Mouse (Mus musculus) myocyte (in vitro differentiated cells): ENCODE results near the gene Alx3. TPM values are rescaled to one million over a fixed set of nuclear protein-coding genes. Genes with fewer than 3 reads are reported as not detected.

Experiments
- H3K27me3 ChIP-seq: one replicate; pipeline ENCODE4 v1.6.1; 2011; ENCODE audit not compliant: control insufficient read depth, insufficient read depth, insufficient read length
- H3K36me3 ChIP-seq: one replicate; pipeline ENCODE4 v1.6.1; 2011; ENCODE audit not compliant: control insufficient read depth, insufficient read depth
- H3K4me2 ChIP-seq: one replicate; pipeline ENCODE4 v1.6.1; 2011; ENCODE audit warnings: low read depth, control low read depth
- H3K4me3 ChIP-seq: one replicate; pipeline ENCODE4 v1.5.1; 2011; ENCODE audit warnings: mild to moderate bottlenecking, control low read depth, moderate library complexity
- H3K79me2 ChIP-seq: one replicate; pipeline ENCODE4 v1.6.1; 2011; ENCODE audit not compliant: control insufficient read depth, insufficient read depth
- H3ac ChIP-seq: one replicate; pipeline ENCODE4 v1.6.1; 2011; ENCODE audit not compliant: control insufficient read depth, insufficient read length
- CEBPB ChIP-seq: IDR thresholded peaks from 2 replicates; pipeline ENCODE4 v1.6.1; 2011; ENCODE audit warnings: mild to moderate bottlenecking, moderate library complexity; ENCODE audit not compliant: poor library complexity, insufficient read depth, severe bottlenecking
- E2F4 ChIP-seq: IDR thresholded peaks from one replicate; pipeline ENCODE4 v1.6.1; 2011; ENCODE audit warnings: mild to moderate bottlenecking, control low read depth, moderate library complexity; ENCODE audit not compliant: insufficient read depth
- MAX ChIP-seq: IDR thresholded peaks from one replicate; pipeline ENCODE4 v1.6.1; 2011; ENCODE audit warnings: low read depth, mild to moderate bottlenecking, control low read depth
- MYOD1 ChIP-seq, 3 experiments: IDR thresholded peaks; one replicate each; pipeline ENCODE4 v1.6.1; 2011; ENCODE audit warnings: control low read depth in 2 of 3, low read depth in 2 of 3, mild to moderate bottlenecking in 2 of 3, moderate library complexity in 1 of 3; ENCODE audit not compliant: insufficient read length in 2 of 3, control insufficient read depth in 1 of 3
- MYOG ChIP-seq, 3 experiments: IDR thresholded peaks; one replicate each; pipeline ENCODE4 v1.6.1; 2011; ENCODE audit warnings: control low read depth in 2 of 3, low read depth in 2 of 3, mild to moderate bottlenecking in 2 of 3; ENCODE audit not compliant: insufficient read length in 2 of 3, control insufficient read depth in 1 of 3, insufficient read depth in 1 of 3
- POLR2A ChIP-seq: IDR thresholded peaks from one replicate; pipeline ENCODE4 v1.6.1; 2011; ENCODE audit warnings: low read depth, mild to moderate bottlenecking, control low read depth, moderate library complexity; ENCODE audit not compliant: insufficient read length
- POLR2AphosphoS2 ChIP-seq: IDR thresholded peaks from one replicate; pipeline ENCODE4 v1.6.1; 2011; ENCODE audit warnings: low read depth, control low read depth; ENCODE audit not compliant: insufficient read length
- REST ChIP-seq: IDR thresholded peaks from one replicate; pipeline ENCODE4 v1.6.1; 2011; ENCODE audit warnings: mild to moderate bottlenecking, control low read depth, moderate library complexity; ENCODE audit not compliant: insufficient read depth, insufficient read length
- SRF ChIP-seq: IDR thresholded peaks from one replicate; pipeline ENCODE4 v1.6.1; 2011; ENCODE audit warnings: low read depth; ENCODE audit not compliant: control insufficient read depth, insufficient read length
- TCF12 ChIP-seq: IDR thresholded peaks from one replicate; pipeline ENCODE4 v1.6.1; 2011; ENCODE audit warnings: mild to moderate bottlenecking, control low read depth; ENCODE audit not compliant: poor library complexity, insufficient read depth, severe bottlenecking
- TCF3 ChIP-seq: IDR thresholded peaks from one replicate; pipeline ENCODE4 v1.6.1; 2011; ENCODE audit warnings: low read depth, control low read depth; ENCODE audit not compliant: insufficient read length
- USF1 ChIP-seq: IDR thresholded peaks from one replicate; pipeline ENCODE4 v1.6.1; 2011; ENCODE audit warnings: low read depth, mild to moderate bottlenecking, control low read depth, moderate library complexity
- polyA plus RNA-seq: library from polyadenylated mRNA; unstranded; fragments of >200 nt; fragmentation: generic; extraction: Trizol; gene quantifications from one replicate; pipeline ENCODE4 v1.2.1, GENCODE M21; 2012; ENCODE audit warnings: missing spikeins

Alx3 gene
- polyA plus RNA-seq, 1 experiment, result not detected

DNA sequence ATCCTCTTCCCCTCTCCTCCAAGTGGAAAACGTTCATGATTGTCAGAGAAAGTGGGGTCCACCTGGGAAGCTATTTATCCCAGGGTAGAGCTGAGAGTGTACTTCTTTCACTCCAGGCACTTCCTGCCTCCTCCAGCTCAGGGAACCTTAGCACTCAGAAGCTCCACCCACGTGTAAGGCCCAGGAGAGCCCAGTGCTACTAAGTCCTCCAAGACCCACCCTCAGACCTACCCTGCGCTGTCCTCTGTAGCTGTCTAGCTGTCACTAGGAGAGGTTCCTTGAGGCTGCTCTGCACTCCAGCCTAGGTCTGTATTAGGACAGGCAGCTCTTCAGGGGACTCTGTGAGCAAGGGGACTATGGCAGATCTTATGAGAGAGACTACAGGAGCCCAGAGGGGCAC lies 36.1 kb upstream of the Alx3 start:
- no peaks in the 10 kb centered on the region for H3K36me3 ChIP-seq
- no peak for TF ChIP-seq SRF
- no peak for TF ChIP-seq POLR2A
- TF ChIP-seq E2F4, result no peak
- no peak for TF ChIP-seq USF1
- no peak for TF ChIP-seq MAX
- no peak for TF ChIP-seq TCF3
- TF ChIP-seq MYOG (IDR thresholded peaks at IDR 0.05; ENCODE audit: control insufficient read depth in 1 of 3, insufficient read depth in 1 of 3, insufficient read length in 2 of 3, low read depth in 2 of 3), result no peak
- no peak for TF ChIP-seq MYOD1 (IDR thresholded peaks at IDR 0.05; ENCODE audit: control insufficient read depth in 1 of 3, insufficient read length in 2 of 3, low read depth in 2 of 3)
- no peak for TF ChIP-seq POLR2AphosphoS2
- TF ChIP-seq CEBPB, result no peak
- TF ChIP-seq TCF12, result no peak
- no peak for TF ChIP-seq REST
- no peaks in the 10 kb centered on the region for H3K79me2 ChIP-seq
- H3K27me3 ChIP-seq, result peaks cover 26% of the 10 kb centered on the region
- no peak overlapping the region for H3K4me2 ChIP-seq
- no peak overlapping the region for H3ac ChIP-seq
- no peak overlapping the region for H3K4me3 ChIP-seq

- no peak overlapping the region for H3K4me3 ChIP-seq
- TF ChIP-seq MAX, result no peak
- TF ChIP-seq MYOG (IDR thresholded peaks at IDR 0.05; ENCODE audit: control insufficient read depth in 1 of 3, insufficient read depth in 1 of 3, insufficient read length in 2 of 3, low read depth in 2 of 3), result peak in 1 of 3 experiments; percentile 9
These were observed 35.6 kb upstream of the Alx3 start for GRCm38 (mm10) chr3:107559183-107559582.

GRCm38 (mm10) chr3:107562104-107562503 lies 32.7 kb upstream of the Alx3 start:
- no peaks in the 10 kb centered on the region for H3K36me3 ChIP-seq
- H3ac ChIP-seq, result no peak overlapping the region
- no peak overlapping the region for H3K4me2 ChIP-seq
- TF ChIP-seq CEBPB (no peak), POLR2A (no peak), USF1 (no peak), MYOD1 (IDR thresholded peaks at IDR 0.05; ENCODE audit: control insufficient read depth in 1 of 3, insufficient read length in 2 of 3, low read depth in 2 of 3) (no peak), POLR2AphosphoS2 (no peak), TCF3 (no peak), MYOG (IDR thresholded peaks at IDR 0.05; ENCODE audit: control insufficient read depth in 1 of 3, insufficient read depth in 1 of 3, insufficient read length in 2 of 3, low read depth in 2 of 3) (no peak), SRF (no peak), REST (no peak), TCF12 (no peak), E2F4 (no peak), MAX (no peak)
- H3K27me3 ChIP-seq, result peaks cover 13% of the 10 kb centered on the region
- H3K4me3 ChIP-seq, result no peak overlapping the region
- no peaks in the 10 kb centered on the region for H3K79me2 ChIP-seq

More at GRCm38 (mm10) chr3:107559183-107559582, 35.6 kb upstream of the Alx3 start:
- H3K4me2 ChIP-seq, result no peak overlapping the region
- H3ac ChIP-seq, result no peak overlapping the region
- peaks cover 23% of the 10 kb centered on the region for H3K27me3 ChIP-seq
- no peaks in the 10 kb centered on the region for H3K36me3 ChIP-seq
- H3K79me2 ChIP-seq, result no peaks in the 10 kb centered on the region

DNA sequence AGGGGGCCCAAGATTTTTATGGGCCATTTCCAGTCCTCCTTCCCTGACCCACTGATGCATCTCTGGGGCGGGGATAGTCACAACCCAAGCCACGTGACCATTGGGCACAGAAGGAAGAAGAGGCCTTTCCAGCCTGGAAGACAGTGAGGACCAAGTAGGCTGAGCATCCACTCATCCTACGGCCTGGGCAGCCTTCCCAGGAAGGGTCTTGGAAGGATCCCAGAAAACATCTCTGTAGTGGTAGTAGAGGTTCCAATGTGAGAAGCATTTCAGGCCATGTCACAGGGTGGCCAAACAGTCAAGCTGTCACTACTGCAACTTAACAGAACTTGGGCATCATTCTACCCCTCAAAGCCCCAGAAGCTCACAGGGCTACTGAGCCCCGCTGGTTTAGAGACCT lies 32.2 kb upstream of the Alx3 start:
- Histone ChIP-seq H3K36me3 (no peaks in the 10 kb centered on the region), H3K27me3 (peaks cover 13% of the 10 kb centered on the region), H3K79me2 (no peaks in the 10 kb centered on the region), H3K4me3 (no peak overlapping the region), H3ac (no peak overlapping the region), H3K4me2 (no peak overlapping the region)
- TF ChIP-seq MAX (no peak), TCF12 (no peak), E2F4 (no peak), POLR2AphosphoS2 (no peak), POLR2A (no peak), TCF3 (no peak), REST (no peak), USF1 (no peak), CEBPB (no peak), SRF (no peak), MYOD1 (IDR thresholded peaks at IDR 0.05; ENCODE audit: control insufficient read depth in 1 of 3, insufficient read length in 2 of 3, low read depth in 2 of 3) (no peak), MYOG (IDR thresholded peaks at IDR 0.05; ENCODE audit: control insufficient read depth in 1 of 3, insufficient read depth in 1 of 3, insufficient read length in 2 of 3, low read depth in 2 of 3) (no peak)

DNA sequence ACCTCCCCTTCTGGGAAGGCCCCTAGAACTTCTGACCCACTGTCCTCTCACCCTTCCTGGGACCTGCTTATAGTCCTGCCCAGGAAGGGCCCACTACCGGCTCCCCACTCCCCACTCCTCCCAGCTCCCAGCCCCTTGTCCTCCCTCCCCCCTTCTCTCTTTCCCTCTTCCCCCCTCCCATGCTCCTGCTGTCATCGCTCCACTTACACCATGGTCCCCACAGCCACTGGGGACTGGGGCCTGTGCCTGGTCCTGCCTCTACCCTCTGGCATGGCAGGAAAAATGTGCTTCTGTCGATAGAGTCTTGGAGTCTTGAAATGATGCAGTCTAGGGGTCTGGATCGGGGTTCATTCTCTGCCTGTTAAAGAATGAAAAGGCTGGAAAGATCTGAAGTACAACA lies 31.0 kb upstream of the Alx3 start:
- Histone ChIP-seq H3K4me2 (no peak overlapping the region), H3ac (no peak overlapping the region), H3K79me2 (no peaks in the 10 kb centered on the region), H3K27me3 (peaks cover 5% of the 10 kb centered on the region), H3K4me3 (no peak overlapping the region), H3K36me3 (no peaks in the 10 kb centered on the region)
- TF ChIP-seq POLR2A, result no peak
- no peak for TF ChIP-seq MYOG (IDR thresholded peaks at IDR 0.05; ENCODE audit: control insufficient read depth in 1 of 3, insufficient read depth in 1 of 3, insufficient read length in 2 of 3, low read depth in 2 of 3)
- no peak for TF ChIP-seq MAX
- TF ChIP-seq E2F4, result no peak
- no peak for TF ChIP-seq MYOD1 (IDR thresholded peaks at IDR 0.05; ENCODE audit: control insufficient read depth in 1 of 3, insufficient read length in 2 of 3, low read depth in 2 of 3)
- no peak for TF ChIP-seq REST
- TF ChIP-seq SRF, result no peak
- TF ChIP-seq TCF12, result no peak
- no peak for TF ChIP-seq CEBPB
- TF ChIP-seq USF1, result no peak
- TF ChIP-seq TCF3, result no peak
